Mouse (Mus musculus) bone marrow macrophage, adult 2 months (primary cell): ENCODE data around the gene Zfp661. TPM values are rescaled to one million over a fixed set of nuclear protein-coding genes. Genes with fewer than 3 reads are reported as not detected.
A peak's percentile ranks its signal among the peaks of the same experiment; 100 is the strongest.

ENCODE experiments used
- H3K27ac ChIP-seq: 2 replicates; pipeline ENCODE4 v1.5.1; 2012; ENCODE audit warnings: low read depth, low read length; ENCODE audit not compliant: insufficient read depth
- H3K4me1 ChIP-seq: 2 replicates; pipeline ENCODE4 v1.6.1; 2012; ENCODE audit warnings: low read length; ENCODE audit not compliant: control insufficient read depth, insufficient read depth
- H3K4me3 ChIP-seq: 2 replicates; pipeline ENCODE4 v1.5.1; 2012; ENCODE audit warnings: mild to moderate bottlenecking, low read length, moderate library complexity; ENCODE audit not compliant: insufficient read depth
- CTCF ChIP-seq: IDR thresholded peaks from 2 replicates; pipeline ENCODE4 v1.5.1; 2012; ENCODE audit warnings: low read depth, mild to moderate bottlenecking, low read length, moderate library complexity
- POLR2A ChIP-seq: IDR thresholded peaks from 2 replicates; pipeline ENCODE4 v1.6.1; 2012; ENCODE audit warnings: mild to moderate bottlenecking, low read depth, low read length, borderline replicate concordance
- polyA plus RNA-seq: library from polyadenylated mRNA; stranded (reverse); fragments of >200 nt; gene quantifications from 2 replicates; pipeline ENCODE4 v1.2.4, GENCODE M21; 2012; ENCODE audit not compliant: missing spikeins, insufficient read depth, insufficient read length

The Zfp661 gene
- polyA plus RNA-seq, 1 experiment: 6.0 TPM

GRCm38 (mm10) chr2:127551078-127551477, 35.8 kb downstream of the Zfp661 start:
- H3K4me3 ChIP-seq: no peak overlapping the region
- no peaks in the 10 kb centered on the region for H3K4me1 ChIP-seq
- TF ChIP-seq CTCF (peak; percentile 23; the same call in 1 of the 2 replicates), POLR2A (no peak)

GRCm38 (mm10) chr2:127550446-127550845, 36.4 kb downstream of the Zfp661 start:
- TF ChIP-seq POLR2A (no peak), CTCF (no peak)
- Histone ChIP-seq H3K27ac (no peak overlapping the region), H3K4me3 (no peak overlapping the region), H3K4me1 (no peaks in the 10 kb centered on the region)

More at GRCm38 (mm10) chr2:127551078-127551477, 35.8 kb downstream of the Zfp661 start:
- H3K27ac ChIP-seq: no peak overlapping the region

GRCm38 (mm10) chr2:127549711-127550110, 37.2 kb downstream of the Zfp661 start:
- Histone ChIP-seq H3K4me1 (no peaks in the 10 kb centered on the region), H3K27ac (no peak overlapping the region), H3K4me3 (no peak overlapping the region)
- TF ChIP-seq POLR2A: no peak

GRCm38 (mm10) chr2:127548342-127549074, 38.4 kb downstream of the Zfp661 start:
- TF ChIP-seq POLR2A (no peak), CTCF (no peak)
- Histone ChIP-seq H3K4me1 (no peaks in the 10 kb centered on the region), H3K27ac (no peak overlapping the region)

GRCm38 (mm10) chr2:127541697-127542096, 45.2 kb downstream of the Zfp661 start:
- H3K27ac ChIP-seq: no peak overlapping the region
- TF ChIP-seq POLR2A (no peak), CTCF (no peak)
- no peak overlapping the region for H3K4me3 ChIP-seq
- no peaks in the 10 kb centered on the region for H3K4me1 ChIP-seq

More at GRCm38 (mm10) chr2:127548342-127549074, 38.4 kb downstream of the Zfp661 start:
- no peak overlapping the region for H3K4me3 ChIP-seq

- Histone ChIP-seq H3K4me3 (no peak within 1 kb of the TSS), H3K4me1 (no peaks in the 10 kb centered on the region), H3K27ac (no peak within 1 kb of the TSS)
- no peak for TF ChIP-seq CTCF
- no peak for TF ChIP-seq POLR2A
Measured at GRCm38 (mm10) chr2:127541185-127541584, 45.7 kb downstream of the Zfp661 start, which contains the start of gene Prom2. Prom2 (minus strand) TSS chr2:127541467.

GRCm38 (mm10) chr2:127539494-127539893, 47.4 kb downstream of the Zfp661 start:
- Histone ChIP-seq H3K27ac (no peak overlapping the region), H3K4me3 (no peak overlapping the region), H3K4me1 (no peaks in the 10 kb centered on the region)
- TF ChIP-seq POLR2A: no peak
- peak; percentile 10; the same call in 1 of the 2 replicates for TF ChIP-seq CTCF

GRCm38 (mm10) chr2:127537548-127537947, 49.3 kb downstream of the Zfp661 start:
- H3K27ac ChIP-seq: no peak overlapping the region
- no peak overlapping the region for H3K4me3 ChIP-seq
- TF ChIP-seq CTCF: no peak
- TF ChIP-seq POLR2A: no peak
- H3K4me1 ChIP-seq: no peaks in the 10 kb centered on the region

- H3K4me1 ChIP-seq: no peaks in the 10 kb centered on the region
- no peak overlapping the region for H3K27ac ChIP-seq
- no peak for TF ChIP-seq CTCF
- TF ChIP-seq POLR2A: no peak
- no peak overlapping the region for H3K4me3 ChIP-seq
Measured at GRCm38 (mm10) chr2:127535363-127535762, 51.5 kb downstream of the Zfp661 start.

- Histone ChIP-seq H3K4me3 (no peak overlapping the region), H3K27ac (no peak overlapping the region), H3K4me1 (no peaks in the 10 kb centered on the region)
- TF ChIP-seq CTCF: no peak
- TF ChIP-seq POLR2A: no peak
Measured at GRCm38 (mm10) chr2:127532379-127532778, 54.5 kb downstream of the Zfp661 start.

GRCm38 (mm10) chr2:127531592-127531991, 55.3 kb downstream of the Zfp661 start:
- Histone ChIP-seq H3K27ac (no peak overlapping the region), H3K4me3 (no peak overlapping the region), H3K4me1 (no peaks in the 10 kb centered on the region)
- TF ChIP-seq CTCF: no peak
- no peak for TF ChIP-seq POLR2A
